Comparison of ENCODE assay signal across 14 mouse cellular contexts in genomic region chr19:36938008-36938407, GRCm38 (mm10).
"Had no signal": no experiment of that assay in that cellular context is flagged by ENCODE, and none has a peak within 500 bp of the region (broad histone marks: within the 10 kb centered on the region; RNA-seq: fewer than 3 reads in every experiment).

No protein-coding gene starts in this region.

- H3K4me2 ChIP-seq: limb, embryonic 12.5 days; limb, embryonic 15.5 days; liver, embryonic 11.5 days; midbrain, embryonic 12.5 days; midbrain, embryonic 15.5 days had no signal

- H3K36me3 ChIP-seq: midbrain, embryonic 12.5 days; midbrain, embryonic 15.5 days had no signal

- ATAC-seq: inflammation-experienced regulatory T-cells, adult 6 months; intestine, embryonic 16.5 days; liver, postnatal 0 days; midbrain, embryonic 15.5 days had no signal

- DNase-seq: kidney, adult 2 months; kidney, postnatal 25 days; left cerebral cortex, postnatal 4 days; liver, postnatal 0 days; thymus, adult 18-20 months; thymus, postnatal 36 days had no signal

- H3K27me3 ChIP-seq: limb, embryonic 12.5 days; limb, embryonic 15.5 days; megakaryocyte, embryonic 14.5 days; midbrain, embryonic 12.5 days; midbrain, embryonic 15.5 days had no signal

- H3K4me3 ChIP-seq: limb, embryonic 12.5 days; limb, embryonic 15.5 days; megakaryocyte, embryonic 14.5 days; midbrain, embryonic 12.5 days; midbrain, embryonic 15.5 days had no signal
